Mouse (Mus musculus): Measurements from ENCODE around the gene Anapc10.

GRCm38 (mm10) chr8:79711064-79711961, at the start of gene Anapc10, which contains the start of gene Abce1:
- TF ChIP-seq CTCF (IDR thresholded peaks at IDR 0.05) (no peak), EP300 (IDR thresholded peaks at IDR 0.05) (no peak)
